Mouse (Mus musculus) cerebellum, adult 2 months (tissue): ENCODE measurements around the gene Mphosph9. TPM values are rescaled to one million over a fixed set of nuclear protein-coding genes. Genes with fewer than 3 reads are reported as not detected.
"Not testable (repeated sequence)": the region's sequence is repeated elsewhere in the genome, so short reads cannot be mapped to it uniquely, and the experiment has no call there.

Source experiments
- DNase-seq, 2 experiments: peaks; one replicate each; pipeline ENCODE4 v3.0.0; 2021
- H3K27ac ChIP-seq: fragments of 200-500 bp; 2 replicates; pipeline ENCODE4 v1.5.1; 2012; ENCODE audit warnings: low read length, control low read depth, inconsistent platforms; ENCODE audit not compliant: insufficient read depth
- H3K27me3 ChIP-seq: fragments of 200-500 bp; 2 replicates; pipeline ENCODE4 v1.6.1; 2012; ENCODE audit warnings: inconsistent platforms, mild to moderate bottlenecking, low read length, moderate library complexity; ENCODE audit not compliant: control insufficient read depth, insufficient read depth
- H3K4me1 ChIP-seq: fragments of 200-500 bp; 2 replicates; pipeline ENCODE4 v1.6.1; 2011; ENCODE audit warnings: low read length; ENCODE audit not compliant: control insufficient read depth, insufficient read depth
- H3K4me3 ChIP-seq: fragments of 200-500 bp; replicated peaks from 2 replicates; pipeline ENCODE3; 2011; ENCODE audit warnings: mild to moderate bottlenecking, low read depth, low read length, control low read depth; ENCODE audit not compliant: insufficient read depth
- CTCF ChIP-seq: fragments of 200-500 bp; IDR thresholded peaks from 2 replicates; pipeline ENCODE4 v1.5.1; 2011; ENCODE audit warnings: low read depth, mild to moderate bottlenecking, control low read depth, low read length, moderate library complexity, borderline replicate concordance; ENCODE audit not compliant: insufficient read depth
- POLR2A ChIP-seq: fragments of 200-500 bp; IDR thresholded peaks from 2 replicates; pipeline ENCODE4 v1.6.1; 2011; ENCODE audit warnings: low read length, control low read depth, borderline replicate concordance; ENCODE audit not compliant: insufficient read depth
- WGBS: fragments of 180-500 bp; shearing (Covaris S2); methylation state at CpG from one replicate; pipeline ENCODE4 v1.1.7; 2018; 5-methylcytosine and 5-hydroxymethylcytosine counted together
- polyA plus RNA-seq: library from polyadenylated mRNA; depleted of rRNA; stranded (reverse); fragments of >200 nt; gene quantifications from 2 replicates; pipeline ENCODE4 v1.2.3, GENCODE M21; 2012; rRNA removed

Mphosph9 gene
- polyA plus RNA-seq: 27.2 and 32.6 TPM in 2 replicates

DNA sequence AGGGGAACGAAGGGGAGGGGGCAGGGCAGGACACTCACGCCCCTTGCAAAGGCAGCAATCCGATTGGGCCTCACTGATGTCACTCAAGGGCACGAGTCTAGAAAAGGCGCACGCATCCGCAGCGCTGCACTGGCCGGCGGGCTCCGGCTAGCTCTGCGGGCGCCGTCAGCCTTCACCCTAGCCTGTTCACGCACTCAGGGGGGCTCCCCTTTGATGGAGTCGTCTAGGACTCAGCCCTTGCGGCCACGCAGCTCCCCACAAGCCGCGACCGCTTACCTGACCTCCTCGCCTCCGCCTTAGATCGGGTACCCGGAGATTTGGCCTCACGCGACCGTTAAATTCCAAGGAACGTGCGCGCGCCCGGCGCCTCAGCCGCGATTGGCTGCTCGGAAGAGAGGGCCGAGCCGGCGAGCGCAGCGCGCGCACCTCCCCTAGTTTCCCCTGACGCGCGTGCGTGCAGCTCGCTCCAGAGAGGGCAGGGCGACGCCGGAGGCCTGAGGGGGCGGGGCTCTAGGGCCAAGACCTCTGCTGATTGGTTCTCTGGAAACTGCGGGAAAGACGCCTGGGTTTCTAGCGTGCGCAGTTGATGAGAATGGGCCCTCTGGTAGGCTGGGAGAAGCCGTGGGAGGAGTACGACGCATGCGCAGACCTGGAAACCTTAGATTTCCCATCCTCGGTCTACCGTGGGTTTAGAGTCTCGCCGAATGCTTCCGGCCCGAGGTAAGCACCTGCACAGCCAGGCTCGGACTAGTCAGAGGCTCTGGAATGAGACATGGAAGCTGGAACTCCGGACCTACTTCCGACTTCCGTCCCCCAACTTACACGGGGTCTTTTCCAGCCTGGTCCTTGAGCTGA is at the start of gene Mphosph9, which contains the start of gene 2810006K23Rik:
Mphosph9 (minus strand) TSS at position 463 of the 855 bp plus-strand sequence.
2810006K23Rik (plus strand) TSS at position 580 of the 855 bp plus-strand sequence.
- H3K4me3 ChIP-seq: peak within 1 kb of the TSS; percentile 93
- peak within 1 kb of the TSS; percentile 92 for H3K27ac ChIP-seq
- TF ChIP-seq CTCF: no peak
- peak; percentile 100 for TF ChIP-seq POLR2A
- DNase-seq: peak; percentile 100
- no peaks in the 10 kb centered on the region for H3K27me3 ChIP-seq
- no peaks in the 10 kb centered on the region; the same call in 1 of the 2 replicates for H3K4me1 ChIP-seq
- WGBS: under 1% methylated on average over 72 of the region's 72 CpGs

- TF ChIP-seq CTCF: no peak
- no peak for TF ChIP-seq POLR2A
- no peak for DNase-seq
- Histone ChIP-seq H3K27ac (no peak overlapping the region), H3K27me3 (no peaks in the 10 kb centered on the region; the same call in 1 of the 2 replicates), H3K4me1 (no peaks in the 10 kb centered on the region), H3K4me3 (no peak overlapping the region)
- 96% methylated on average over 4 of the region's 4 CpGs for WGBS
These were observed 49.4 kb upstream of the Mphosph9 start for GRCm38 (mm10) chr5:124377149-124377548.

GRCm38 (mm10) chr5:124376401-124376800 is 48.6 kb upstream of the Mphosph9 start:
- TF ChIP-seq CTCF (no peak), POLR2A (no peak)
- Histone ChIP-seq H3K4me3 (no peak overlapping the region), H3K4me1 (no peaks in the 10 kb centered on the region), H3K27ac (no peak overlapping the region), H3K27me3 (no peaks in the 10 kb centered on the region; the same call in 1 of the 2 replicates)
- no peak for DNase-seq
- 93% methylated on average over 1 of the region's 1 CpGs for WGBS

GRCm38 (mm10) chr5:124374298-124374697 is 46.5 kb upstream of the Mphosph9 start:
- no peak overlapping the region for H3K4me3 ChIP-seq
- no peaks in the 10 kb centered on the region for H3K4me1 ChIP-seq
- no peak overlapping the region for H3K27ac ChIP-seq
- WGBS: 95% methylated on average over 7 of the region's 7 CpGs
- no peak for DNase-seq
- no peak for TF ChIP-seq POLR2A
- no peak for TF ChIP-seq CTCF
- no peaks in the 10 kb centered on the region; the same call in 1 of the 2 replicates for H3K27me3 ChIP-seq

- Histone ChIP-seq H3K27ac (no peak overlapping the region), H3K27me3 (no peaks in the 10 kb centered on the region), H3K4me1 (no peaks in the 10 kb centered on the region), H3K4me3 (no peak overlapping the region)
- DNase-seq: no peak
- TF ChIP-seq CTCF: no peak
- TF ChIP-seq POLR2A: no peak
- WGBS: 61% methylated on average over 3 of the region's 3 CpGs
These were observed 38.9 kb upstream of the Mphosph9 start for GRCm38 (mm10) chr5:124366721-124367120.

DNA sequence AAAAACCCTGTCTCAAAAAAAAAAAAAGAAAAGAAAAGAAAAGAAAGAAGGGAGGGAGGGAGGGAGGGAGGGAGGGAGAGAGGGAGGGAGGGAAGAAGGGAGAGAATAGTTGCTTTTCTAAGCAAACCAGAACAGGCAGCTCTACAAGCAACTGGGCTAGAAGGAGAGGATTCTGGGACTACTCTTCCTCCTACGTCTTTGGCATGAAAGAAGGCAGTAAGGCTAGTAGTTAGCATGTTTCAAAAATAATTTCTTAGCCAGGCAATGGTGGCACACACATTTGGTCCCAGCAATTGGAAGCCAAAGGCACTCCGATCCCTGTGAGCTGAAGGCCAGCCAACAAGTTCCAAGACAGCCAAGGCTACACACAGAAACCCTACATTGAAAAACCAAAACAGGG is 38.0 kb upstream of the Mphosph9 start:
- 73% methylated on average over 2 of the region's 2 CpGs for WGBS
- H3K4me1 ChIP-seq: no peaks in the 10 kb centered on the region

GRCm38 (mm10) chr5:124364173-124364918 is 36.6 kb upstream of the Mphosph9 start:
- no peak overlapping the region for H3K4me3 ChIP-seq
- WGBS: 66% methylated on average over 6 of the region's 6 CpGs
- no peak for DNase-seq
- no peaks in the 10 kb centered on the region for H3K27me3 ChIP-seq
- TF ChIP-seq CTCF (no peak), POLR2A (no peak)
- H3K4me1 ChIP-seq: no peaks in the 10 kb centered on the region
- no peak overlapping the region for H3K27ac ChIP-seq

More for the DNA sequence above, 38.0 kb upstream of the Mphosph9 start:
- DNase-seq: no peak
- Histone ChIP-seq H3K27ac (no peak overlapping the region), H3K4me3 (no peak overlapping the region), H3K27me3 (no peaks in the 10 kb centered on the region)
- TF ChIP-seq CTCF (no peak), POLR2A (no peak)

- H3K4me3 ChIP-seq, H3K27ac ChIP-seq, H3K27me3 ChIP-seq, DNase-seq, H3K4me1 ChIP-seq: not testable (repeated sequence)
- 89% methylated on average over 5 of the region's 5 CpGs for WGBS
These were observed 35.2 kb upstream of the Mphosph9 start, which contains the start of gene Cdk2ap1 for GRCm38 (mm10) chr5:124362982-124363381. Gene Cdk2ap1 (minus strand): TSS chr5:124363082.
